16 mouse cellular contexts compared by ENCODE assay signal in the genomic region with DNA sequence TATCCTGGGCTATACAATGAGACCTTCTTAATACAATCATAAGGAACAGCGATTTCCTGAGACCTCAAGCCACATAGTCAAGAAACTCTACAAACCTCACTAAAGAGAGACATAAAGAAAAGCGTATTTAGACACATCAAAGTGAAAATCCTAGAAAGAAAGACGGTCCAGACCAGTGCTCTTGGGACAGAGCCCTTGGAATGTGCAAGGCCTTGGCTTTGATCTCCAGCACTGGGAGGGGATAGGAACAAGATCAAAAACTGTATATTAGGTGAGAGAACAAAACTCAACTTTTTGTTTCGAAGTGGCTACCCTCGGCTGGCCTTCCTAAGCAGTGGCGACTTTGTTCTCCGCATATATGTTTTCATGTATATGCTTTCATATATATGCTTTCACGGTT.
"Had no signal": no experiment of that assay in that cellular context is flagged by ENCODE, and none has a peak within 500 bp of the region (broad histone marks: within the 10 kb centered on the region; RNA-seq: fewer than 3 reads in every experiment).

No protein-coding gene starts in this region.

- H3K9me3 ChIP-seq: midbrain, embryonic 10.5 days; midbrain, embryonic 13.5 days; neural tube, embryonic 13.5 days; neural tube, embryonic 15.5 days had no signal

- H3K27me3 ChIP-seq: midbrain, embryonic 13.5 days; neural tube, embryonic 13.5 days; neural tube, embryonic 15.5 days had no signal

- H3K4me3 ChIP-seq: midbrain, embryonic 10.5 days; midbrain, embryonic 13.5 days; myocyte; neural tube, embryonic 13.5 days; neural tube, embryonic 15.5 days had no signal

- H3K9ac ChIP-seq: liver, embryonic 14.5 days; lung, embryonic 14.5 days; midbrain, embryonic 13.5 days; neural tube, embryonic 13.5 days; neural tube, embryonic 15.5 days had no signal

- DNase-seq: lung, adult 18-20 months; lung, embryonic 14.5 days; lung, postnatal 10 days; lung, postnatal 4 days; retina, postnatal 1 day; right cerebral cortex, adult 18-20 months; right cerebral cortex, postnatal 25 days; right cerebral cortex, postnatal 4 days; spleen, adult 18-20 months had no signal

- H3K4me2 ChIP-seq: lung, embryonic 14.5 days; midbrain, embryonic 13.5 days; neural tube, embryonic 13.5 days; neural tube, embryonic 15.5 days had no signal

- ATAC-seq: midbrain, embryonic 13.5 days; midbrain, embryonic 16.5 days had no signal

- H3K27ac ChIP-seq: liver, embryonic 14.5 days; midbrain, embryonic 10.5 days; midbrain, embryonic 13.5 days; neural tube, embryonic 13.5 days; neural tube, embryonic 15.5 days had no signal

- H3K36me3 ChIP-seq: midbrain, embryonic 10.5 days; midbrain, embryonic 13.5 days; neural tube, embryonic 13.5 days; neural tube, embryonic 15.5 days had no signal
